Mouse (Mus musculus): ENCODE data around the gene Aurkb.

Gene Aurkb

DNA sequence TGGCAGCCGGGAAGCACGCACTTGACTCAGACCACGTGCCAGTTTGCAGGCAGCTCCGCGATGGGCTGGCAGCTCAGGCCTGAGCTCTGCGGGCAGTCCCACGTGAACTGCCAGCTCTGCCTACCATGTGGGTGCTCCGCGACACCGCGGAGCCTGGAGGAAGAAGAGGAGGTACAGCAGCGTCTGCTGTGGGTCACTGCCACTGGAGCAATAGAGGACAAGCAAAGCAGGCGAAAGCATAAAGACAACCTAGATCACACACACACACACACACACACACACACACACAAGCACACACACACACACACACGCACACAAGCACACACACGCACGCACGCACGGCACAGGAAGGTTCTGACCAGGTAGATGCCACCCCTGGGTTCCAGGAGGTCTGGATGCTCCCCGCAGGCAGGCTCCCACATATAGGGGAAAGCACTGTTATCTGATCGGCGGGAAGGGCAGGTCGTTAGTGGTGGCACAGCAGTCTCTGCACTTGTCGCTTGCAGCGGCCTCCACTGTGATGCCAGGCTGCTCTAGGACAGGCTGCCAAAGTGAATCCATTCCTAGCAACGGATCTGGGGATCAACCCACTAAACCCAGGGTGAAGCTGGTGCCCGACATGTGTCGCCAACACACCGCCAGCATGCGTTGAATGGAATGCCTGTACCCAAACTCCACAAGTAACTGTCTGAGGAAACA lies 20.9 kb downstream of the Aurkb start:
- peak; percentile 42 for DNase-seq

DNA sequence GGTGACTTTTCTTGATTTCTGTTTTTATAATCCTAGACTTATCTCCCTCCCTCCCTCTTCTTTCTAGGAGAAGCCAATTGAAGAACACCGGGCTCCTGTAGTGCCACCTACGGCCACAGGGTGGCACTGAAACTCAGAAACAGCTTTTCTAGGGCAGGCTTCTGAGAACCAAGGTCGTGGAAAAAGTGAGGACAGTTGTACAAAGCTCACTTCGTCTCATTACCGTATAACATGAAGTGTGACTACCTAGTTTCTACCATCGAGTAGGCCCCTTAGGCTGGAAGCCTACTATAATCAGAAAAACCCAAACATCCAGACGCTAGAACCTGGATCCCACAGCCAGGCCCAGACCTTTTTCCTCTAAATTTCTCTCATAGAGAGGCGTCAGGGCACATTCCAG lies 21.5 kb downstream of the Aurkb start:
- DNase-seq, result peak; percentile 81

DNA sequence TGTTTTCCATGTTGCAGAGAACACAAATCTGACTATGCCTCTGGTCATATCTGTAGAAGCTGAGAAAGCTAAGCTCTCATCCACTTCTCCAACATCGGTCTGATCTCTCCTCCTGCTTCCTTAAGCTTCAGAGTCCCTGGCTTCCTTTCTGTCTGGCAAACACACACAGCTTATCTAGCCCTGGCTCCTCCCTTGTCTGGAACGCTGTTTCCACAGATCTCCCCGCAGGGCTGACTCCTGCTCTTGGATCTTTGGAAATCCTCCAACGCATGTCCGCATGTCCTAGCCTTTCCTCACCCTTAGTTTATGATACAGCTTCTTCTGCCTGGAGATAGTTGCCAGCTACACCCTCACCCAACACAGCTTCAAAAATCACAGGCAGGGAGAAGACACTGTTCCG lies 22.2 kb downstream of the Aurkb start:
- DNase-seq, result no peak

DNA sequence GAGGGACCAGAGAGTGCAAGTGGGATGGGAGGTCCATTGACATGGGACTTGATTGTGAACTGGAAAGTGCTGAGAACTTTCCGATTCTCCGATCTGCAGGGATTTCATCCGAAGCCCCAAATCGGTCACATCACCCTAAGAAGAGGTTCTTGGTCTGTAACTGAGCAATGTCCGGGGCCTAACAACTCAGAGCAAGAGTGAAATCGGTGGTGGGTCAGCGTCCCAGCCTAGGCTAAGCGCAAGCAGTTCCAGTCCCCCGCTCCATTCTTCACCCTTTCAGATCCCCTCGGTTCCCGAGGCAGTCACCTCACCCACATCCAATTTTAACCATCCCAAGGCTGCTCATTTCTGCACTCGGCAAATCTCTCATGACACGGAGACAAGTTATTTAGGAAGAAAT lies 24.6 kb downstream of the Aurkb start:
- no peak for DNase-seq

DNA sequence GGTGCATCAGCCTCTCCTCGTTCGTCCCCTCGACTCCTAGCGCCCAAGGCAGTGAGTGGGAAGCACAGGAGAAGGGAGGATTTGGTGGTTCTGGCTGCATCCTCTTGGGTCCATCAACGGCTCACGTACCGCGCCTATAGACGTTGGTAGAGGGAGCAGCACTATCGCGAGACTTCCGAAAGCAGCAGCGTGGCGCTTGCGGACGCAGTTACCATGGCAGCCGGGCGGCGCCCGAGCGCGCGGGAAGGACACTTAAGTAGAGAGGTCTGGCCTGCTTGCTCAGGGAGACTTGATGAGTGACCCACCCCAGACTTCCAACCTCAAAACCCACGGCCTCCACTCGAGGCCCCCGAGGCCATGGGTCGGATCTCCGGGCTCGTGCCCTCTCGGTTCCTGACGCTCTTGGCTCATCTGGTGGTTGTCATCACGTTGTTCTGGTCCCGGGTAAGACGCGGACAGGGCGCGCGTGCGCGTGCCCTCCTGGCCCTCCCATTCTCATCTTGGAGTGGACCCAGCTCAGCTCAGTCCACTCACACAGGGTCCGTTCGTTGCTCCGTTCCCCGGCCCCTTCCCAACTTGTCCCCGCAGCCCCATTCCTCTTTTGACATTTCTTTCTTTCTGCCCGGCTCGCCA lies 25.3 kb downstream of the Aurkb start, which contains the start of gene Tmem107:
TSS of gene Tmem107 (plus strand) at position 217 of the 633 bp plus-strand sequence.
- DNase-seq, result peak; percentile 92

DNA sequence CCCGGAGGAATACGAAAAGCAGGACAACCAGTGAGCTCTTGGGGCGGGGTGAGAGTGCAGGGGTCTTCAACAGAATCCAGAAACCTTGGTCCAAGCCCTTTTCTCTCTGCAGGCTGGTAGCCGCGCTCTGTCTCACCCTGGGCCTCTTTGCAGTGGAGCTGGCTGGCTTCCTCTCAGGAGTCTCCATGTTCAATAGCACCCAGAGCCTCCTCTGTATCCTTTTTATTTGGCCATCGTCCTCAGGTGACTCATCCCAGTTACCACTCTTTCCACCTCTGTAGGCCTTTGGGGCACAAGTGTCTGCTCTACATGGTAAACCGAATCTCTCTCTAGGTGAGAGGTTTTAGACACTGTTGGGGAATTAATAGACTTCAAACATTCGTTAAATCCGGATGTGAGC lies 25.8 kb downstream of the Aurkb start:
- no peak for DNase-seq

DNA sequence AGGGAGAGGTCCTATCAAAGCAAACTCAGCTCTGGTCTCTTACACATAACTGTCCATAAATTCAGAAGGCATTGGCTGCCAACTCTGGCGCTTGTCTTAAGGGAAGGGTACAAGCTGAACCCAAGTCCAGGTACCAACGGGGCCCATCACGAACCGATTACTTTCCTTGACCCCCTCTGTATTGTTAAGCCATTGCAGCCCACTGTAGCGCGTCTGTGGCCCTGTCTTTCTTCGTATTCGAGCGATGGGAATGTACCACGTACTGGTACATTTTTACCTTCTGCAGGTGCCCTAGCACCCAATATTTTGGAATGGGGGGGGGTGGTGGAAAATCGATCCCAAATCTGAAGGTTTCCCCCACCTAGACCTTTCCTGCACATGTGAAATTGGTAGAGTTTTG lies 26.8 kb downstream of the Aurkb start:
- DNase-seq, result no peak

DNA sequence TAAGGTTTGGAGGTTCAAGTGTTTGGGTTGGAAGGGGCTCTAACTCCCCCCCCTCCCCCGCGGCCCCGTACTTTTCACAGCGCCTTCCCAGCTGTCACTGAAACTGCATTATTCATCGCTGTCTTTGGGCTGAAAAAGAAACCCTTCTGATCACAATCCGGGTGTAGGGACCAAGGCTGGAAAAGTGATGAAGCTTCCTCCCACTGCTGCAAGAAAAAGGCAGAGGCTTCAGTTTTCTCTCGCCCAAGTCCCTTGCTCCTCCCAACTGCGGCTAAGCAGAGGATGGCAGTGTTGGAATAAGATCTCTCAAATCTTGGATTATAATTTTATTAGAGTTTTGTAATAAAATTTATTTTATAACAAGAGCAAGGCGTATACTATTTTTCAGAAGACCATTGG lies 27.2 kb downstream of the Aurkb start:
- DNase-seq, result no peak

DNA sequence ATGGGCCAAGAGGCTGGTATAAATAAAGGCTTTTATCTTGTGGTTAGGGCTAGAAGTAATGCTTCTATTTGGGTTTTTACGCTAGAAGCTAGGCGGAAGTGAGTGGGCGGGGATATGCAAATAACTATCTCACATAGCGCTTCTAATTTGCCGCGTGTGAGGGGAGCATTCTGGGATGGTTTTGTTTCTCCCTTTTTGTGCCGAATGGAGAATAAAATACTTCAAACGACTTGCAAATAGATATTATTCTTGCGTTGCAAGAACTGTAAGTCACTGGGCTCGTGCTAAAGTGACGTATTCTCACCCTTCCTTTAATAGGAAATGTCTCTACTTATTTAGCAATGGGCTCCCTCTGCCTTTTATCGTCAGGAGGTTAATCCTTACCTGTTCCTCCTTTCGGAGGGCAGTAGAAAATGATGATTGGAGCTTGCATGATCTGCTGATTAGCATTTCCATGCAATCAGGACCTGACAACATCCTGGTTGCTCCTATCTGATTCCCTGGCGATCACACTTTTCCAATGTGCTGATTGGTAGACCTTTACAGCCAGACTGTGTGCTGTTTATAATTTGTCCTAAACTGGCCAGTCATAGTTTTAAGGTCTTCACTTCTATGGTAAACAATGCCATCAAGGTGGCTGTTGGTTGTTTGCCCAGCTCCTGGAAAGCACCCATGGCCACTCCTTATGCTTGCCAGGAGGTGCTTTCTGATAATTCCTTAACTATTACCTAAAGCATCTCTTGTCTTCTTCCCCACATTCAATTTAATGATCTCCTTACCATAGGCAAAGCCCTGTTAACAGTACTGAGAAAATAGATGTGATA lies 27.8 kb downstream of the Aurkb start:
- peak; percentile 82 for DNase-seq

DNA sequence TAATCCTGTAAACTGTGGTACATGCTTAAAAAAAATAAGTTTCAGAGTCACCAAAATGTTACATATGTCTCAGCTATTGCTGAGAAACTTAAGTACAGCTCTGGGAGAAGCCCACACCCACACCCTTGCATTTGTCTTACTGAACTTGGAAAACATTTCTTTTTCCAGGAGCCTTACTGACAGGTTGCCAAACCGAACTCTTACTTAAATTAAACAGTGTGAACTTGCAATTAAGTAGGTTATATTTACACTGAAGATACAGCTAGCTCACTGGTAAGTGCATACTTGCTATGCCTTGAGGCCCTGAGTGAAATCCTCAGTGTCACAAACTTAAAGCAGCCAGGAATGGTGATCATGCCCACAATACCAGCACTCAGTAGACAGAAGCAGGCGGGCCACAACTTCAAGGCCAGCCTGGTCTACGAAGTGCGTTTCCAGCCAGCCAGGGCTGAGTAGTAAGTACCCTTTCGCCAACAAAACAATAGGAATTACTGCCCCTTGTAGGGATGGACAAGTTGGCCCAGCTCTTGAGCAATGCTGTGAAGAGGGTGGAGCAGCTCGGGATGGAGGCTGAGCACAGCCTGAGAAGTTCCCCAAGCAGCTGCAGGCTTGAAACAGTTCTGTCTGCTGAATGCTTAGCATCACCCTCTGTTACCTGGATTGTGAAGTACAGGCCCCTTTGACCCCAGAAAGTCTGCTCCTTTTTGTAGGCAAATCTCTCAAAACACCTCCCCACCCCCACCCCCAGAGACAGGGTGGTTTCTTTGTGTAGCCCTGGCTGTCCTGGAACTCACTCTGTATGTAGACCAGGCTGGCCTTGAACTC lies 28.7 kb downstream of the Aurkb start:
- DNase-seq, result no peak

DNA sequence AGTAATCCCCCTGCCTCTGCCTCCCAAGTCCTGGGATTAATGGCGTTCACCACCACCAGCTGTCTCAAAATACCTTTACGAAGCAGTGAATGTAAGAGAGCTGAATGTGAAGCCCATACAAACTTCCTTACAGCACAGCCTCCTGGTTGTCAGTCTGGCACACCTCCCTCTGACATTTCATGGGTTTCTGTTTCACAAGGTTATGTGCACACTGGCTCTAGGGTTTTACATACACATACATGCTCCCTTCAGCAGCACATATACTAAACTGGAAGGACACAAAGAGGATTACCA lies 29.3 kb downstream of the Aurkb start:
- DNase-seq, result no peak

DNA sequence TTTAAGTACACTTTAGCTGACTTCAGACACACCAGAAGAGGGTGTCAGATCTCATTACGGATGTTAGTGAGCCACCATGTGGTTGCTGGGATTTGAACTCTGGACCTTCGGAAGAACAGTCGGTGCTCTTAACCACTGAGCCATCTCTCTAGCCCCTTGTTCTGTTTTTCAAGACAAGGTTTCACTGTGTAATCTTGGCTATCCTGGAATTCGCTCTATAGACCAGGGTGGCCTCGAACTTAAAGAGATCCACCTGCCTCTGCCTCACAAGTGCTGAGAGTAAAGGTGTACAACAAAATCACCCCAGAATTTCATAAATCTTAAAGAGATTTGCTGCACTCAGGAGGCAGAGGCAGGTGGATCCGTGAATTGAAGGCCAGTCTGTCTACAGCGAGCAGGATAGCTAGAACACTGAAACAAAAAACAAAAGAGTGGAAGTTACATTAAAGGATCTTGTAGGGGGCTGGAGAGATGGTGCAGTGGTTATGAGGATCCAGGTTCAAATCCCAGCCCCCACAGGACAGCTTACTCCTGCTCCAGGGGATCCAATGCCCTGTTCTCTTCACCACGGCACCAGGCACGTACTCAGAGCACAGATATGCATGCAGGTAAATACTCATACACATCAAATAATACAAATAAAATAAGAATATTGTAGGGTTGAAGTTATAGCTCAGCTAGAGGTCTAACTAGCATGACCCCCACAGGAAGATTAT lies 30.5 kb downstream of the Aurkb start:
- DNase-seq, result no peak

DNA sequence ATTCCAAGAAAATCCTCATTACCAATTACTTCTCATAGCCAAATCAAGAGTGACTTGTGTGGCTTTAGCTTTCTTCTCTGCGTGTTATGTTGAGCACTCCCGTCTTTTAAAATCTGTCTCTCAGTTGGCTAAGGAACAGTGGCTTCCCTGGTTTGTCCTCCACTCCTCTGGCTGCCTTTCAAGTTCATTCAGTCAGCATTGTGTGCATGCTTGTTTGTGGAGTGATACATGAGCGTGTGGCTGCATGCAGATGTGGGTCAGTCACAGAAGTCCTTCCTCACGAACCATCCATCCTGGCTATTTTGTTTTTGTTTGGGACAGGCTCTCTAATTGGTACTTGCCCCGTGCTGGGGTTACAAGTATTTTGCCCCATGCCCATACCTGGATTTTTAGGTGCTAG lies 31.1 kb downstream of the Aurkb start:
- no peak for DNase-seq

DNA sequence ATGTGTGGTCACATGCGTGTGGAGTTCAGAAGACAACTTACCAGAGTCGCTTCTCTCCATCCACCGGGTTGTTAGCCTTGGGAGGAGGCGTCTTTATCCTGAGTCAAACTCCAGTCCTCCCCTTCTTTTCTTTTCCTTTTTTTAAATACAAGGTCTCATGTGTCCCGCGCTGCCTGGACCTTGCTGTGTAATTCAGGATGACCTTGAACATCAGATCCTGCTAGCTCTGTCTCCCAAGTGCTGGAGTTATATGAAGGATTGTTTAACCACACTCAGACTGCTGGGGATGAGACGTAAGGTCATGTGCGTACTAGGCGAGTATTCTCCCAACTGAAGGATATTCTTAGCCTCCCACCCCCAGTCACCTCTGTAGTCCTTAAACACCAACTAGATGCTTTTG lies 31.9 kb downstream of the Aurkb start:
- no peak for DNase-seq

DNA sequence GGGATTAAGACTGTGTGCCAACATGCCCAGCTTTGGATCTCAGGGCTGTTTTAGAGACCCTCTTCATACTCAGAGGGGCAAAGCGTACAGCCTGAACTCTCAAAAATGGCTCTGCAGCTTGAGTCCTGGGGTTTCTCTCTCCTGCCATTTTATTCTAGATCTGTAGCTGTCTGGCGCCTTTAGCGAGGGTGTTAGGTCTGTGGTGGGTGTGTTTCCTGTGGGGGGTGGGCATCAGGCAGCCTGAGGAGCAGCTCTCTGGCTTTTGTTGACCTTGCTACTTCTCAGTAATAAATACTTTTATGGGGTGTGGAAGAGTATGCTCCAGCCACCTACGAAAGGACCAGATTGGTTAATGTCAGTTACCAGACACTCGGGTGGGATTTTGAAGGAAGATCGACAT lies 32.6 kb downstream of the Aurkb start:
- DNase-seq, result no peak

DNA sequence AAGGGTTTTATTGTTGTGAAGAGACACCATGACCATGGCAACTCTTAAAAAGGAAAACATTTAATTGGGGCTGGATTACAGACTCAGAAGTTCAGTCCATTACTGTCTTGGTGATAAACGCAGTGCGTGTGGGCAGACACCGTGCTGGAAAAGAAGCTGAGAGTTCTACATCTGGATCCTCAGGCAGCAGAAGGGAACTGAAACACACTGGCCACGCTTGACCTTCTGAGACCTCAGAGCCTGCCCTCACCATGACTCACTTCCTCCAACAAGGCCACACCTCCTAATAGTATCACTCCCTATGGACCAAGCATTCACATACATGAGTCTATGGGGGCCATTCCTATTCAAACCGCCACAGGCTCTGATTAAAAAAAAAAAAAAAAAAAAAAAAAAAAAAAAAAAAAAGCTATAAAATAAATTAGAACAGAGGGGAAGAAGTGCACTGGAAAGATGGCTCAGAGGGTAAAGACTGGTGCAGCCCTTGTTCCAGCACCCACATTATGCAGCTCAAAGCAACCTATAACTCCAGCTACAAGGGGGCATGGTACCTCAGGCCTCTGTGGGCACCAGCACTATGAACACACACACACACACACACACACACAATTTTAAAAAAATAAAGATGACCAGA lies 33.5 kb downstream of the Aurkb start:
- no peak for DNase-seq

DNA sequence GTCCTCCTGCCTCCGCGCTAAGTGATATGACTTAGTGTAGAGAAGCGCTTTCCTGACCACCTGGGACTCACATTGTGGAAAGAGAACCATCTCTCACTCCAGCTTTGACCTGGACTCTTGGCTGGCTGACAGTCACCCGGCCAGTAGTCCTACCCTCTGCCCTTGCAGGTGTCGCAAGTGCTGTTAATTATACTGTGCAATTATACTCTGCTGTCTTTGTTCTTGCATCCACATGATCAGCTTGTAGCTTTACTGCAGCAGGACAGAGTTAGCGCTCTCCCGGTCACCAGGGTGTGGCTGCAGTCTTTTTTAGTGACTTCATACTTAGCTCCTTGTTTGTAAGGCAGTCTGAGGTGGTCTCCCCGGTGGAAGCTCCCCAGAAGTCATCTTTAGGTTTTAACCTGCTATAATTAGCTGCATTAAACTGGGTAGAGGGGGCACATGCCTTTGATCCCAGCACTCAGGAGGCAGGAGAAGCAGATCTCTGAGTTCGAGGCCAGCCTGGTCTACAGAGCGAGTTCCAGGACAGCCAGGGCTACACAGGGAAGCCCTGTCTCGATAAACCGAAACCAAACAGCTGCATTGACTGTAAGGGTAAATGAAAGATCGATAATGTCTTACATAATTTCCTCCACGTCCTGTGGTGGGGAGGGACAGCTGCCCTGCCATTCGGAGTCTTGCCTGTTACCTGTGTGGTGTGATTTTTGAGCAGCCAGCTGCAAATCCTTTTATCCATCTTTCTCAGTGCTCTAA lies 34.8 kb downstream of the Aurkb start:
- no peak for DNase-seq

DNA sequence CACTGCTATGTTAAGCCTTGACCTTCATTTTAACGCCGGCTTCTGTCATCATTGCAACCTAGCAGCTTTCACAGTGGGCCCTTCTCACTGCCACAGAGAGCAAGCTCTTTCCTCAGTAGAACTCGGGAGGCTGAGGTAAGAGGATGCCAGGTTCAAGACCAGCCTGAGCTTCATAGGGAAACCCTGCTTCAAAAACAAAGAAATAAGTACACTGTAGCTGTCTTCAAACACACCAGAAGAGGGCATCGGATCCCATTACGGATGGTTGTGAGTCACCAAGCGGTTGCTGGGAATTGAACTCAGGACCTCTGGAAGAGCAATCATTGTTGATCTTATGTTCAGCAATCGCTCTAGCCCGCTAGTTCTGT lies 35.4 kb downstream of the Aurkb start:
- no peak for DNase-seq

DNA sequence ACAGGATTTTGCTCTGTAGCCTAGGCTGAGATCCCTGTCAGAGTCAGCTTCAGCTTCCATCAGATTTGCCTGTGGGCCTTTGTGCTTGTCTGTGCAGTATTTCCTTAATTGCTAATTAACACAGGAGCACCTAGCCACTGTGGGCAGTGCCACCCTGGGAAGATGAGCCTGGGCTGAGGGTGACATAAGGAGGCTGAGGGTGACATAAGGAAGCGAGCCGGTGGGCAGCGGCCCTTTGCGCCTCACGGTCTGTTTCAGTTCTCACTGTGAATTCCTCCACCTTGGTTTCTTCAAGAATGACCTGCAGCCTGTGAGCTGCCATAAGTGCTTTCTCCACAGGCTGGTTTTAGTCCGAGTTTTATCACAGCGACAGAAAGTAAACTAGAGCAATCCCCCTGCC lies 36.2 kb downstream of the Aurkb start:
- DNase-seq, result no peak

DNA sequence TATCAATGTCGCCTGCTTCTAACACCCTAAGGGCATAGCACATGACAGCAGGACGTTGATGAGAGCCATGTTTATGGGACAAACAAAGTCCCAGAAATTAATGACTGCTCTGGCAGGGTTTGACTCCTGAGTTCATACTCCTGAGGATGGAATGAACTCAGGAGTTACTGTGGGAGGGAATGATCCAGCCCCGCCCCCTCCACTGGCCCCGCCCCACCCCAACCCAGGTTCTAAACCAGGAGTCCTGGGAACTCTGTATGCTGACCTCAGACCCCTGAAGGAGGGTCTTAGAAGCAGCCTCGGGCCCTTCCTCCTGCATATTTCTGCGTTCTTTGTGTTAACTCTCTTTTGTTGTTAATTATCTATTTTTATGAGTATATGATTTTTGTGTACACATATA lies 40.2 kb downstream of the Aurkb start:
- no peak for DNase-seq

DNA sequence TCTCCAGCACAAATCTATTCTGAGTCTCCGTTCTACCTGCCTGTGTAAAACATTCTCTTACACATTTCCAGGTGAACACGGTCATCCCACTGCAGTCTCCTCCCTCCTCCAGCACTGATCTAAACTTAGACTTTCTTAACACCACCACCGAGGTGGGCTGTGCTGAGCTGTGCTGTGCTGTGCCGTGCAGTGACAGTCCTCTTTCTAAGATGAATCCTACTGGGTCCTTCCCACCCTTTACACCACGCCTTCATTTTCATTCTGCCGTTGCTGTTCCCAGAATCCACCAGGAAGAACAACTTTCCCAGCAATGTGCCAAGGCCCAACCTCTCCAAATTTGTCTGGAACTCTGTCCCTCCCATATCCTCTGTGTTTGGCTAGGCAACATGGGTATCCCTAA lies 40.9 kb downstream of the Aurkb start:
- peak; percentile 25 for DNase-seq

DNA sequence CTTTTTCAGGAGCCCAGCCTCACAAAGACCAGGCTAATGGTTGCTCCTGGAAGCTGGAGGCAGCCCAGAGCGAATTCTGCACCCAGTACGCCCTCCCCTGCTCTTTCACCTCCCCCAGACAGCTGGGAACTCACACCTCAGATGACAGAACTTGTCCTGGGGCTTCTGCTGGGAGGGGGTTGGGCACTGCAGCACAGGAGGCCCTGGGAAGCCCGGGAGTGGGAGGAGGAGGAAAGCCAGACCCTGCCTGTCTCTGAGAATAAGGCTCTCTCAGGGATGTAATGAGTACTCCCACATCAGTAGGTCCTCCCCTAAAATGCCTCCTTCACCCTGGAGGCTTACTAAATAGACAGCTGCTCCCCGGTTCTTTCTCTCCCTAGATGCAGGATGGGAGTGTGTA lies 41.6 kb downstream of the Aurkb start:
- peak; percentile 41 for DNase-seq

Data from right cerebral cortex, postnatal 14 days (tissue).